Mouse (Mus musculus) kidney, adult 18-20 months (tissue): ENCODE results near the gene Tmem150c.

Experiments used
- DNase-seq: peaks from one replicate; pipeline ENCODE4 v3.0.0; 2021

The Tmem150c gene

GRCm38 (mm10) chr5:100047871-100048270, 111.7 kb downstream of the Tmem150c start:
- DNase-seq = no peak

GRCm38 (mm10) chr5:100047143-100047640, 112.4 kb downstream of the Tmem150c start:
- no peak for DNase-seq

GRCm38 (mm10) chr5:100046096-100046495, 113.5 kb downstream of the Tmem150c start:
- DNase-seq = no peak

- DNase-seq = no peak
Observed at GRCm38 (mm10) chr5:100044621-100045020, 115.0 kb downstream of the Tmem150c start.

GRCm38 (mm10) chr5:100044030-100044429, 115.6 kb downstream of the Tmem150c start:
- no peak for DNase-seq

GRCm38 (mm10) chr5:100043361-100043760, 116.2 kb downstream of the Tmem150c start:
- peak; percentile 70 for DNase-seq

GRCm38 (mm10) chr5:100042467-100042866, 117.1 kb downstream of the Tmem150c start:
- DNase-seq = no peak

- no peak for DNase-seq
Observed at GRCm38 (mm10) chr5:100041272-100041671, 118.3 kb downstream of the Tmem150c start.

GRCm38 (mm10) chr5:100040281-100040784, 119.3 kb downstream of the Tmem150c start:
- no peak for DNase-seq

- DNase-seq = peak; percentile 97
Observed at GRCm38 (mm10) chr5:100039602-100040142, 119.9 kb downstream of the Tmem150c start, which contains the start of the genes Hnrnpdl and Enoph1. Hnrnpdl (minus strand) TSS chr5:100039664. Enoph1 (plus strand) TSS chr5:100039985.

GRCm38 (mm10) chr5:100038714-100039601, 120.7 kb downstream of the Tmem150c start:
- peak; percentile 96 for DNase-seq

GRCm38 (mm10) chr5:100037965-100038713, 121.5 kb downstream of the Tmem150c start:
- DNase-seq = peak; percentile 89

GRCm38 (mm10) chr5:100036681-100037080, 122.9 kb downstream of the Tmem150c start:
- DNase-seq = no peak

GRCm38 (mm10) chr5:100035950-100036349, 123.7 kb downstream of the Tmem150c start:
- DNase-seq = no peak

GRCm38 (mm10) chr5:100032646-100033045, 127.0 kb downstream of the Tmem150c start:
- DNase-seq = no peak

- no peak for DNase-seq
Observed at GRCm38 (mm10) chr5:100032107-100032506, 127.5 kb downstream of the Tmem150c start.

GRCm38 (mm10) chr5:100030069-100030468, 129.5 kb downstream of the Tmem150c start:
- DNase-seq = no peak
